In genomic region chr2:7046155-7046554, GRCm38 (mm10) we compare ENCODE assay signal across 23 mouse cellular contexts.
A peak's percentile ranks its signal among the peaks of the same experiment; 100 is the strongest.
DNase-seq lines count a peak whose midpoint lies in the region; ATAC-seq lines count a peak whose summit lies in the region.
"Had no signal": no experiment of that assay in that cellular context is flagged by ENCODE, and none has a peak within 500 bp of the region (broad histone marks: within the 10 kb centered on the region; RNA-seq: fewer than 3 reads in every experiment).

No protein-coding gene starts in this region.

- no peaks in the 10 kb centered on the region for H3K9me3 ChIP-seq in forebrain, embryonic 11.5 days (ENCODE audit: control insufficient read depth, low read length)
- peaks cover 7% of the 10 kb centered on the region; the same call in 1 of the 2 replicates for H3K9me3 ChIP-seq in forebrain, embryonic 10.5 days
- H3K9me3 ChIP-seq in midbrain, embryonic 12.5 days = peaks cover 10% of the 10 kb centered on the region; the same call in 1 of the 2 replicates
- no peaks in the 10 kb centered on the region; the same call in 1 of the 2 replicates for H3K9me3 ChIP-seq in midbrain, embryonic 15.5 days
- peaks cover 8% of the 10 kb centered on the region for H3K9me3 ChIP-seq in hindbrain, embryonic 13.5 days
- H3K9me3 ChIP-seq: liver, embryonic 13.5 days had no signal

- H3K9ac ChIP-seq in forebrain, embryonic 11.5 days (ENCODE audit: low read length) = no peak overlapping the region
- no peak overlapping the region for H3K9ac ChIP-seq in midbrain, embryonic 12.5 days (replicated peaks)
- no peak overlapping the region for H3K9ac ChIP-seq in midbrain, embryonic 15.5 days
- H3K9ac ChIP-seq in hindbrain, embryonic 13.5 days = no peak overlapping the region
- H3K9ac ChIP-seq: limb, embryonic 12.5 days; liver, embryonic 13.5 days; lung, embryonic 14.5 days had no signal

- H3K4me1 ChIP-seq in forebrain, embryonic 11.5 days (replicated peaks; ENCODE audit: control insufficient read depth, insufficient read depth, low read length) = no peaks in the 10 kb centered on the region
- H3K4me1 ChIP-seq in forebrain, embryonic 10.5 days = peaks cover 22% of the 10 kb centered on the region
- H3K4me1 ChIP-seq in midbrain, embryonic 12.5 days = no peaks in the 10 kb centered on the region
- 0 out of 2 replicates have a peak, but pooled peaks cover 4% of the 10 kb centered on the region for H3K4me1 ChIP-seq in midbrain, embryonic 15.5 days
- H3K4me1 ChIP-seq in hindbrain, embryonic 13.5 days (replicated peaks) = peaks cover 11% of the 10 kb centered on the region
- H3K4me1 ChIP-seq: limb, embryonic 12.5 days; liver, embryonic 13.5 days had no signal

- H3K4me2 ChIP-seq in forebrain, embryonic 11.5 days (ENCODE audit: low read depth, low read length, severe bottlenecking) = no peak overlapping the region
- no peak overlapping the region for H3K4me2 ChIP-seq in midbrain, embryonic 12.5 days (replicated peaks)
- H3K4me2 ChIP-seq in midbrain, embryonic 15.5 days = no peak overlapping the region
- H3K4me2 ChIP-seq in hindbrain, embryonic 13.5 days = no peak overlapping the region
- H3K4me2 ChIP-seq: heart, embryonic 11.5 days; limb, embryonic 12.5 days; liver, embryonic 13.5 days; lung, embryonic 14.5 days had no signal

- H3K36me3 ChIP-seq in forebrain, embryonic 11.5 days (ENCODE audit: control insufficient read depth, insufficient read depth, low read length) = no peaks in the 10 kb centered on the region
- H3K36me3 ChIP-seq in forebrain, embryonic 10.5 days (replicated peaks) = no peaks in the 10 kb centered on the region
- H3K36me3 ChIP-seq in midbrain, embryonic 12.5 days = no peaks in the 10 kb centered on the region
- H3K36me3 ChIP-seq in midbrain, embryonic 15.5 days (replicated peaks) = no peaks in the 10 kb centered on the region
- H3K36me3 ChIP-seq in hindbrain, embryonic 13.5 days = no peaks in the 10 kb centered on the region
- H3K36me3 ChIP-seq: limb, embryonic 12.5 days; liver, embryonic 13.5 days had no signal

- H3K4me3 ChIP-seq in forebrain, embryonic 11.5 days (ENCODE audit: low read depth, low read length) = no peak overlapping the region
- no peak overlapping the region for H3K4me3 ChIP-seq in forebrain, embryonic 10.5 days
- H3K4me3 ChIP-seq in midbrain, embryonic 12.5 days = no peak overlapping the region
- H3K4me3 ChIP-seq in midbrain, embryonic 15.5 days = no peak overlapping the region
- H3K4me3 ChIP-seq in hindbrain, embryonic 13.5 days = no peak overlapping the region
- H3K4me3 ChIP-seq: limb, embryonic 12.5 days; liver, embryonic 13.5 days had no signal

- 0 out of 2 replicates have a peak, but pooled peaks have one; percentile 33 for ATAC-seq in forebrain, embryonic 11.5 days (replicated peaks; ENCODE audit: low FRiP score)
- ATAC-seq in midbrain, embryonic 12.5 days (ENCODE audit: low FRiP score, low read depth) = no peak
- ATAC-seq in midbrain, embryonic 15.5 days (replicated peaks) = no peak
- ATAC-seq in hindbrain, embryonic 13.5 days (ENCODE audit: low FRiP score) = no peak
- ATAC-seq: activated CD4-positive, CD25-positive, alpha-beta regulatory T cell, adult 4 months had no signal

- H3K27ac ChIP-seq in forebrain, embryonic 11.5 days (ENCODE audit: low read depth, low read length) = no peak overlapping the region; the same call in 1 of the 2 replicates
- no peak overlapping the region for H3K27ac ChIP-seq in forebrain, embryonic 10.5 days
- H3K27ac ChIP-seq in midbrain, embryonic 12.5 days (replicated peaks) = peak overlapping the region; percentile 39; the same call in 1 of the 2 replicates
- no peak overlapping the region for H3K27ac ChIP-seq in midbrain, embryonic 15.5 days
- H3K27ac ChIP-seq in hindbrain, embryonic 13.5 days = 0 out of 2 replicates have a peak overlapping the region, but pooled peaks have one; percentile 48
- H3K27ac ChIP-seq: limb, embryonic 12.5 days; liver, embryonic 13.5 days had no signal

- DNase-seq in forebrain, embryonic 11.5 days (ENCODE audit: low spot score) = no peak
- DNase-seq in forebrain, embryonic 10.5 days (ENCODE audit: extremely low spot score, low spot score) = no peak
- DNase-seq in testis, postnatal 10 days (ENCODE audit: low spot score) = no peak
- no peak for DNase-seq in layer of hippocampus, postnatal 25 days (ENCODE audit: extremely low spot score in 1 of 2, low spot score in 1 of 2)
- no peak for DNase-seq in layer of hippocampus, adult 9-11 months
- DNase-seq: adrenal gland, postnatal 14 days; cerebellum, adult 11 months; cerebellum, postnatal 10 days; embryo, embryonic 11 days; heart, postnatal 10 days; kidney, adult 2 months; kidney, postnatal 10 days; liver, embryonic 13.5 days; lung, postnatal 36 days; right cerebral cortex, postnatal 4 days; thymus, postnatal 14 days had no signal

- WGBS in forebrain, embryonic 11.5 days = 11% methylated on average over 1 of the region's 1 CpGs
- 12% methylated on average over 1 of the region's 1 CpGs for WGBS in forebrain, embryonic 10.5 days
- WGBS in midbrain, embryonic 12.5 days = 2% methylated on average over 1 of the region's 1 CpGs
- WGBS in midbrain, embryonic 15.5 days = 2% methylated on average over 1 of the region's 1 CpGs
- 10% methylated on average over 1 of the region's 1 CpGs for WGBS in hindbrain, embryonic 13.5 days

- no peaks in the 10 kb centered on the region for H3K27me3 ChIP-seq in forebrain, embryonic 11.5 days (ENCODE audit: control insufficient read depth, insufficient read depth, low read length)
- no peaks in the 10 kb centered on the region for H3K27me3 ChIP-seq in forebrain, embryonic 10.5 days (ENCODE audit: poor library complexity, severe bottlenecking)
- H3K27me3 ChIP-seq in midbrain, embryonic 12.5 days = no peaks in the 10 kb centered on the region
- no peaks in the 10 kb centered on the region for H3K27me3 ChIP-seq in midbrain, embryonic 15.5 days (replicated peaks)
- no peaks in the 10 kb centered on the region for H3K27me3 ChIP-seq in hindbrain, embryonic 13.5 days
- H3K27me3 ChIP-seq: limb, embryonic 12.5 days; liver, embryonic 13.5 days had no signal

Comparison
In these comparisons a context has a peak if more than half of its experiments do, and no peak if none do; other contexts are left out.
1. H3K27ac ChIP-seq: peak in midbrain, embryonic 12.5 days (single experiment) and hindbrain, embryonic 13.5 days (single experiment); none in forebrain, embryonic 11.5 days (single experiment), forebrain, embryonic 10.5 days (single experiment) and midbrain, embryonic 15.5 days (single experiment).